Mouse (Mus musculus): Measurements from ENCODE around the gene Cux1. TPM values are rescaled to one million over a fixed set of nuclear protein-coding genes. Genes with fewer than 3 reads are reported as not detected.

Cux1 gene
- polyA plus RNA-seq, 1 experiment: 126 TPM

DNA sequence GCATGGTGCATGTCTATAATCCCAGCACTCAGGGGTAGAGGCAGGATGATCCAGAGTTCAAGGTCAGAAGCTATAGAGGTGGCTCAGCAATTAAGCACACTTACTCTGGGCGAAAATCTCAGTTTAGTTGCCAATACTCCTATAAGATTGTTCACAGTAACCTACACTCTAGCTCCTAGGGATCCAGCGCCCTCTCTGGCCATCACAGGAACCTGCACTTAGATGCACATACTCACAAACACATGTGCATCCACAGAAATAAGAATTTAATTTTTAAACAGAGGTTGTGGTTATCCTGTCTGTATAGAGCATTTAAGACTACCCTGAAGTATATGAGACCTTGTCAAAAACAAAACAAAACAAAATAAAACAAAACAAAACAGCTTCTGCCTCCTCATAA, 16.0 kb upstream of the Cux1 start:
- 96% methylated on average over 2 of the region's 2 CpGs for WGBS
- no peaks in the 10 kb centered on the region for H3K36me3 ChIP-seq (ENCODE audit: control insufficient read depth, insufficient read depth, low read length)
- H3K4me3 ChIP-seq (ENCODE audit: insufficient read depth, low read depth, low read length): no peak overlapping the region
- TF ChIP-seq CTCF (conservative IDR thresholded peaks at IDR 0.05; ENCODE audit: insufficient read depth, insufficient read length, low read depth, low read length): no peak
- TF ChIP-seq POLR2A (IDR thresholded peaks at IDR 0.05; ENCODE audit: low read depth, low read length): no peak
- H3K4me1 ChIP-seq (ENCODE audit: control insufficient read depth, insufficient read depth, low read length): peaks cover 10% of the 10 kb centered on the region
- H3K27me3 ChIP-seq (replicated peaks; ENCODE audit: control insufficient read depth, insufficient read depth, low read length): no peaks in the 10 kb centered on the region; the same call in 1 of the 2 replicates
- DNase-seq: no peak
- no peak overlapping the region for H3K27ac ChIP-seq (ENCODE audit: insufficient read depth, low read depth, low read length)

DNA sequence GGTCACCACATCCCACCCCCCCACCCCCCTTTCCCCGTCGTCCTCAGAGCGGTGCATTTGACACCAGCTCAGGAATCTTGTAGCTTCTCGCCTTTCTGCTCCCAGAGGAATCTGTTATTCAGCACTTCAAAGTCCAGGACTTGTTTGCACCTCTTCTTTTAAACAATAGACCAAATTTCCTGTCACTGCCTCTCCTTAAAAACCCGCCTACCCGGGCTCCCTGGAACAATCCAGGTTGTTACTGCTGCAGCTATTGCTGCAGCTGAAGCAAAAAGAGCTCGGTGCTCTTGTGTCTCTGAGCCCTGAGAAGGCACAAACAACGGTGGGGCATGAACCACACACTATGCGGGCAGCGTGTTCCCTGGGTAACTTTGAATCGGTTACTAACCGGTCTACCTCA, 14.9 kb upstream of the Cux1 start:
- no peak for TF ChIP-seq POLR2A (IDR thresholded peaks at IDR 0.05; ENCODE audit: low read depth, low read length)
- TF ChIP-seq CTCF (conservative IDR thresholded peaks at IDR 0.05; ENCODE audit: insufficient read depth, insufficient read length, low read depth, low read length): no peak
- WGBS: 14% methylated on average over 12 of the region's 12 CpGs
- H3K4me3 ChIP-seq (ENCODE audit: insufficient read depth, low read depth, low read length): no peak overlapping the region
- DNase-seq: no peak
- H3K36me3 ChIP-seq (ENCODE audit: control insufficient read depth, insufficient read depth, low read length): no peaks in the 10 kb centered on the region
- H3K27me3 ChIP-seq (replicated peaks; ENCODE audit: control insufficient read depth, insufficient read depth, low read length): no peaks in the 10 kb centered on the region; the same call in 1 of the 2 replicates
- H3K4me1 ChIP-seq (ENCODE audit: control insufficient read depth, insufficient read depth, low read length): peaks cover 10% of the 10 kb centered on the region
- H3K27ac ChIP-seq (ENCODE audit: insufficient read depth, low read depth, low read length): no peak overlapping the region

DNA sequence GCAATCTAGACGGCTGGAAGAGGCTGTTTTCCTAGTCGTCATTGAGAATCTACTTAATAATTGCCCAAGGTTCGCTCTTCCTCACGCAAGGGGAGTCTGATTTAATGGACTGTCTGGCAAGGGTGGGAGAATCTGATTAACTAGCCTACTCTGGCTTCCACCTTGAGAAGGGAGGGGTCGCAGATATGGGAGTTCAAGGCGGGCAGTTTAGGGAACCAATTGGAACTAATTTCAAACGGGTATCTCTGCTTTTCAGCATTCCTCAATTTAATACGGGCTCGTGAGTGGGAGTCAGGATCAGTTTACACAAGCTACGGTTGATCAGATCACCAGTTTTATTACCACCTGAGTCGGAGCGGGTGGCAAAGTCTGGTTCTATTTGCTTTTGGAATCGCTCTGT, 14.3 kb upstream of the Cux1 start:
- Histone ChIP-seq H3K27me3 (replicated peaks; ENCODE audit: control insufficient read depth, insufficient read depth, low read length) (no peaks in the 10 kb centered on the region; the same call in 1 of the 2 replicates), H3K36me3 (ENCODE audit: control insufficient read depth, insufficient read depth, low read length) (no peaks in the 10 kb centered on the region), H3K4me1 (ENCODE audit: control insufficient read depth, insufficient read depth, low read length) (peaks cover 10% of the 10 kb centered on the region), H3K27ac (ENCODE audit: insufficient read depth, low read depth, low read length) (no peak overlapping the region), H3K4me3 (ENCODE audit: insufficient read depth, low read depth, low read length) (no peak overlapping the region)
- DNase-seq: no peak
- TF ChIP-seq CTCF (conservative IDR thresholded peaks at IDR 0.05; ENCODE audit: insufficient read depth, insufficient read length, low read depth, low read length): no peak
- no peak for TF ChIP-seq POLR2A (IDR thresholded peaks at IDR 0.05; ENCODE audit: low read depth, low read length)
- 2% methylated on average over 13 of the region's 13 CpGs for WGBS

DNA sequence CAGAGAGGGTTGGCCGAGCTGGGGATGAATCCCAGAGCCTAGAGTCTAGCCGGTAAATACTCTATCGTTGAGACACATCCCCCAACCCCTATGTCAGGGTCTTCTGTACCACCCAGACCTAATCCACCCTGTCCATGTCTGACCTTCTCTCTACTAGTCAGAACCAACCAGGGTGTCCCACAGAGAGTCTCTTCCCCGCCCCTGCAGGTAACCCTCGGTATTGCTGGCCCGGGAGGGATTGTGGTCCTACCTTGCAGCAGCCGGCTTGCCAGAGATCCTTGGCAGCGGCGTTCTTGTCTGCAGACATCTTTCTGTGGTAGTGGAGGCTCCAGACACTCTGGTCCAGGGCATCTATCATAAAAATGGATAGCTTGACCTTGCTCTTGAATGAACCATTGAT, 13.9 kb upstream of the Cux1 start:
- Histone ChIP-seq H3K27ac (ENCODE audit: insufficient read depth, low read depth, low read length) (no peak overlapping the region), H3K4me3 (ENCODE audit: insufficient read depth, low read depth, low read length) (no peak overlapping the region)
- peak; percentile 65 for DNase-seq

DNA sequence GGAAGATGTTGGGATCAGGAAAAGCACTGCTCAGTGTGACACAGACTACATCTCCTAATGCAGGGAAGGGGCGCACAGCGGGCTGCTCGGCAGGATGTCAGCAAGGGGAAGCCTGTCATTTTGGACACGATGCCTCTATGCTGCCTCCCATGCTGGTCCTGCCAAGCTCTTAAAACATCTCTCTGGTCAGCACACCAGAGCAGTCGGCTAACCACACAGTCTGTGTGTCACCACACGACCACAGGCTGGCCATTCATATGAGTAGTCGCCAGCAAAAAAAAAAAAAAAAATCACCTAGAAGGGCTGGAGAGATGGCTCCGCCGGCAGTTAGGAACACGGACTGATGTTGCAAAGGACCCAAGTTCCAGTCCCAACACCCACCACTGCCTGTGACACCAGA, 10.9 kb upstream of the Cux1 start:
- WGBS: 68% methylated on average over 10 of the region's 10 CpGs
- Histone ChIP-seq H3K4me1 (ENCODE audit: control insufficient read depth, insufficient read depth, low read length) (peaks cover 6% of the 10 kb centered on the region; the same call in 1 of the 2 replicates), H3K36me3 (ENCODE audit: control insufficient read depth, insufficient read depth, low read length) (no peaks in the 10 kb centered on the region), H3K4me3 (ENCODE audit: insufficient read depth, low read depth, low read length) (no peak overlapping the region), H3K27me3 (replicated peaks; ENCODE audit: control insufficient read depth, insufficient read depth, low read length) (no peaks in the 10 kb centered on the region; the same call in 1 of the 2 replicates), H3K27ac (ENCODE audit: insufficient read depth, low read depth, low read length) (no peak overlapping the region)
- TF ChIP-seq CTCF (conservative IDR thresholded peaks at IDR 0.05; ENCODE audit: insufficient read depth, insufficient read length, low read depth, low read length): no peak
- TF ChIP-seq POLR2A (IDR thresholded peaks at IDR 0.05; ENCODE audit: low read depth, low read length): no peak
- no peak for DNase-seq

More for the DNA sequence above, 13.9 kb upstream of the Cux1 start:
- 17% methylated on average over 9 of the region's 9 CpGs for WGBS
- H3K27me3 ChIP-seq (replicated peaks; ENCODE audit: control insufficient read depth, insufficient read depth, low read length): no peaks in the 10 kb centered on the region; the same call in 1 of the 2 replicates
- H3K4me1 ChIP-seq (ENCODE audit: control insufficient read depth, insufficient read depth, low read length): peaks cover 10% of the 10 kb centered on the region
- no peaks in the 10 kb centered on the region for H3K36me3 ChIP-seq (ENCODE audit: control insufficient read depth, insufficient read depth, low read length)
- TF ChIP-seq CTCF (conservative IDR thresholded peaks at IDR 0.05; ENCODE audit: insufficient read depth, insufficient read length, low read depth, low read length) (peak; percentile 52; the same call in 1 of the 2 replicates), POLR2A (IDR thresholded peaks at IDR 0.05; ENCODE audit: low read depth, low read length) (no peak)

- no peaks in the 10 kb centered on the region for H3K36me3 ChIP-seq (ENCODE audit: control insufficient read depth, insufficient read depth, low read length)
- DNase-seq: no peak
- TF ChIP-seq CTCF (conservative IDR thresholded peaks at IDR 0.05; ENCODE audit: insufficient read depth, insufficient read length, low read depth, low read length): no peak
- TF ChIP-seq POLR2A (IDR thresholded peaks at IDR 0.05; ENCODE audit: low read depth, low read length): no peak
- no peaks in the 10 kb centered on the region for H3K27me3 ChIP-seq (replicated peaks; ENCODE audit: control insufficient read depth, insufficient read depth, low read length)
- WGBS: 61% methylated on average over 7 of the region's 7 CpGs
- H3K4me1 ChIP-seq (ENCODE audit: control insufficient read depth, insufficient read depth, low read length): 0 out of 2 replicates have a peak, but pooled peaks cover 3% of the 10 kb centered on the region
- H3K27ac ChIP-seq (ENCODE audit: insufficient read depth, low read depth, low read length): peak overlapping the region; percentile 13; the same call in 1 of the 2 replicates
- H3K4me3 ChIP-seq (ENCODE audit: insufficient read depth, low read depth, low read length): no peak overlapping the region
Measured at GRCm38 (mm10) chr5:136570171-136570570, 2.9 kb upstream of the Cux1 start.

GRCm38 (mm10) chr5:136568776-136569175, 1.5 kb upstream of the Cux1 start:
- DNase-seq: peak; percentile 89
- peak overlapping the region; percentile 70 for H3K4me3 ChIP-seq (ENCODE audit: insufficient read depth, low read depth, low read length)
- H3K27me3 ChIP-seq (replicated peaks; ENCODE audit: control insufficient read depth, insufficient read depth, low read length): no peaks in the 10 kb centered on the region
- WGBS: under 1% methylated on average over 36 of the region's 36 CpGs
- H3K27ac ChIP-seq (ENCODE audit: insufficient read depth, low read depth, low read length): no peak overlapping the region
- no peaks in the 10 kb centered on the region for H3K36me3 ChIP-seq (ENCODE audit: control insufficient read depth, insufficient read depth, low read length)
- TF ChIP-seq CTCF (conservative IDR thresholded peaks at IDR 0.05; ENCODE audit: insufficient read depth, insufficient read length, low read depth, low read length) (peak; percentile 54), POLR2A (IDR thresholded peaks at IDR 0.05; ENCODE audit: low read depth, low read length) (no peak)
- H3K4me1 ChIP-seq (ENCODE audit: control insufficient read depth, insufficient read depth, low read length): peaks cover 11% of the 10 kb centered on the region
